Mouse (Mus musculus) embryonic facial prominence, embryonic 13.5 days (tissue): Measurements from ENCODE around the gene Gm44579. TPM values are rescaled to one million over a fixed set of nuclear protein-coding genes. Genes with fewer than 3 reads are reported as not detected.

Experiments
- ATAC-seq: fragments of 200-750 bp; cut with Nextera tagmentation; 2 replicates; pipeline ENCODE4 v1.8.0; 2017; ENCODE audit warnings: low read depth; ENCODE audit not compliant: insufficient number of reproducible peaks, insufficient read depth, low FRiP score, low TSS enrichment
- H3K27ac ChIP-seq: fragments of 300-500 bp; sonication (generic); 2 replicates; pipeline ENCODE4 v1.5.1; 2015; ENCODE audit warnings: moderate library complexity, mild to moderate bottlenecking, inconsistent platforms
- H3K27me3 ChIP-seq: fragments of 300-500 bp; sonication (generic); 2 replicates; pipeline ENCODE4 v1.6.1; 2015; ENCODE audit warnings: mild to moderate bottlenecking, inconsistent platforms
- H3K36me3 ChIP-seq: fragments of 300-500 bp; sonication (generic); 2 replicates; pipeline ENCODE4 v1.6.1; 2015; ENCODE audit warnings: mild to moderate bottlenecking, inconsistent platforms
- H3K4me1 ChIP-seq: fragments of 300-500 bp; sonication (generic); 2 replicates; pipeline ENCODE4 v1.6.1; 2015; ENCODE audit warnings: inconsistent platforms
- H3K4me2 ChIP-seq: fragments of 300-500 bp; sonication (generic); 2 replicates; pipeline ENCODE4 v1.6.1; 2015; ENCODE audit warnings: moderate library complexity, mild to moderate bottlenecking, inconsistent platforms
- H3K4me3 ChIP-seq: fragments of 300-500 bp; sonication (generic); 2 replicates; pipeline ENCODE4 v1.5.1; 2015; ENCODE audit warnings: mild to moderate bottlenecking, inconsistent platforms
- H3K9ac ChIP-seq: fragments of 300-500 bp; sonication (generic); 2 replicates; pipeline ENCODE4 v1.6.1; 2015; ENCODE audit warnings: mild to moderate bottlenecking, inconsistent platforms
- H3K9me3 ChIP-seq: fragments of 300-500 bp; sonication (generic); 2 replicates; pipeline ENCODE4 v1.6.1; 2016; ENCODE audit warnings: inconsistent platforms
- WGBS: fragments of 180-500 bp; shearing (Covaris S2); methylation state at CpG from one replicate; pipeline ENCODE4 v1.1.7; 2015; ENCODE audit warnings: mixed read lengths; 5-methylcytosine and 5-hydroxymethylcytosine counted together
- polyA plus RNA-seq: library from polyadenylated mRNA; unstranded; fragments of >200 nt; fragmentation: Nextera tagmentation; extraction: Ambion mirVana; gene quantifications from 2 replicates; pipeline ENCODE4 v1.2.1, GENCODE M21; 2015

Gm44579 gene
- not detected in 2 replicates for polyA plus RNA-seq

- H3K9ac ChIP-seq, result no peak within 1 kb of the TSS
- no peaks in the 10 kb centered on the region for H3K4me1 ChIP-seq
- H3K9me3 ChIP-seq, result no peaks in the 10 kb centered on the region
- no peaks in the 10 kb centered on the region for H3K36me3 ChIP-seq
- no peaks in the 10 kb centered on the region for H3K27me3 ChIP-seq
- no peak within 1 kb of the TSS for H3K27ac ChIP-seq
- H3K4me3 ChIP-seq, result no peak within 1 kb of the TSS
- H3K4me2 ChIP-seq, result no peak within 1 kb of the TSS
- ATAC-seq, result no peak
- WGBS, result 69% methylated on average over 4 of the region's 4 CpGs
Observed at GRCm38 (mm10) chr15:98220877-98221276, at the start of gene Gm44579, which contains the start of gene Olfr287. TSS of gene Gm44579 (minus strand) at chr15:98220977. TSS of gene Olfr287 (minus strand) at chr15:98221056.

- H3K9me3 ChIP-seq, result no peaks in the 10 kb centered on the region
- no peaks in the 10 kb centered on the region for H3K27me3 ChIP-seq
- no peaks in the 10 kb centered on the region for H3K4me1 ChIP-seq
- H3K36me3 ChIP-seq, result no peaks in the 10 kb centered on the region
- H3K9ac ChIP-seq, result no peak overlapping the region
- H3K4me3 ChIP-seq, result no peak overlapping the region
- H3K4me2 ChIP-seq, result no peak overlapping the region
- WGBS, result 80% methylated on average over 7 of the region's 7 CpGs
- H3K27ac ChIP-seq, result no peak overlapping the region
- no peak for ATAC-seq
Observed at GRCm38 (mm10) chr15:98257776-98258175, 37.0 kb upstream of the Gm44579 start.

- WGBS, result 86% methylated on average over 8 of the region's 8 CpGs
- Histone ChIP-seq H3K9ac (no peak within 1 kb of the TSS), H3K4me2 (no peak within 1 kb of the TSS), H3K4me1 (no peaks in the 10 kb centered on the region), H3K27ac (no peak within 1 kb of the TSS), H3K4me3 (no peak within 1 kb of the TSS), H3K27me3 (no peaks in the 10 kb centered on the region), H3K36me3 (no peaks in the 10 kb centered on the region), H3K9me3 (no peaks in the 10 kb centered on the region)
- no peak for ATAC-seq
Observed at GRCm38 (mm10) chr15:98257193-98257592, 36.4 kb upstream of the Gm44579 start, which contains the start of gene H1fnt. TSS of gene H1fnt (minus strand) at chr15:98257293.

- H3K4me2 ChIP-seq, result no peak overlapping the region
- no peaks in the 10 kb centered on the region for H3K36me3 ChIP-seq
- no peak overlapping the region for H3K4me3 ChIP-seq
- 95% methylated on average over 13 of the region's 13 CpGs for WGBS
- no peak for ATAC-seq
- H3K27ac ChIP-seq, result no peak overlapping the region
- no peak overlapping the region for H3K9ac ChIP-seq
- no peaks in the 10 kb centered on the region for H3K27me3 ChIP-seq
- H3K4me1 ChIP-seq, result no peaks in the 10 kb centered on the region
- H3K9me3 ChIP-seq, result no peaks in the 10 kb centered on the region
Observed at GRCm38 (mm10) chr15:98256271-98256670, 35.5 kb upstream of the Gm44579 start.

GRCm38 (mm10) chr15:98235442-98235841 lies 14.7 kb upstream of the Gm44579 start:
- no peak overlapping the region for H3K4me3 ChIP-seq
- no peaks in the 10 kb centered on the region for H3K36me3 ChIP-seq
- no peak for ATAC-seq
- WGBS, result 87% methylated on average over 4 of the region's 4 CpGs
- no peak overlapping the region for H3K27ac ChIP-seq
- H3K9me3 ChIP-seq, result no peaks in the 10 kb centered on the region
- H3K27me3 ChIP-seq, result peaks cover 4% of the 10 kb centered on the region
- H3K4me1 ChIP-seq, result no peaks in the 10 kb centered on the region
- H3K4me2 ChIP-seq, result no peak overlapping the region
- H3K9ac ChIP-seq, result no peak overlapping the region

- Histone ChIP-seq H3K4me1 (no peaks in the 10 kb centered on the region), H3K9ac (no peak within 1 kb of the TSS), H3K36me3 (no peaks in the 10 kb centered on the region), H3K4me2 (no peak within 1 kb of the TSS), H3K4me3 (no peak within 1 kb of the TSS), H3K9me3 (no peaks in the 10 kb centered on the region), H3K27ac (no peak within 1 kb of the TSS), H3K27me3 (peaks cover 4% of the 10 kb centered on the region)
- 89% methylated on average over 4 of the region's 4 CpGs for WGBS
- ATAC-seq, result no peak
Observed at GRCm38 (mm10) chr15:98234350-98234749, 13.6 kb upstream of the Gm44579 start, which contains the start of gene Olfr286. TSS of gene Olfr286 (minus strand) at chr15:98234450.

GRCm38 (mm10) chr15:98226096-98226495 lies 5.3 kb upstream of the Gm44579 start:
- no peaks in the 10 kb centered on the region for H3K4me1 ChIP-seq
- H3K4me2 ChIP-seq, result no peak overlapping the region
- 70% methylated on average over 7 of the region's 7 CpGs for WGBS
- no peak overlapping the region for H3K9ac ChIP-seq
- H3K9me3 ChIP-seq, result no peaks in the 10 kb centered on the region
- no peak for ATAC-seq
- H3K27me3 ChIP-seq, result no peaks in the 10 kb centered on the region
- no peak overlapping the region for H3K27ac ChIP-seq
- no peak overlapping the region for H3K4me3 ChIP-seq
- no peaks in the 10 kb centered on the region for H3K36me3 ChIP-seq

GRCm38 (mm10) chr15:98225610-98226009 lies 4.8 kb upstream of the Gm44579 start:
- Histone ChIP-seq H3K4me2 (no peak overlapping the region), H3K9me3 (no peaks in the 10 kb centered on the region), H3K4me3 (no peak overlapping the region), H3K4me1 (no peaks in the 10 kb centered on the region), H3K36me3 (no peaks in the 10 kb centered on the region), H3K27ac (no peak overlapping the region), H3K9ac (no peak overlapping the region), H3K27me3 (no peaks in the 10 kb centered on the region)
- no peak for ATAC-seq
- 38% methylated on average over 16 of the region's 16 CpGs for WGBS

GRCm38 (mm10) chr15:98222377-98222776 lies 1.6 kb upstream of the Gm44579 start:
- H3K9ac ChIP-seq, result no peak overlapping the region
- no peaks in the 10 kb centered on the region for H3K36me3 ChIP-seq
- no peak overlapping the region for H3K4me2 ChIP-seq
- no peaks in the 10 kb centered on the region for H3K4me1 ChIP-seq
- H3K27me3 ChIP-seq, result no peaks in the 10 kb centered on the region
- H3K9me3 ChIP-seq, result no peaks in the 10 kb centered on the region
- H3K4me3 ChIP-seq, result no peak overlapping the region
- ATAC-seq, result no peak
- H3K27ac ChIP-seq, result no peak overlapping the region

- Histone ChIP-seq H3K4me2 (no peak overlapping the region), H3K27me3 (no peaks in the 10 kb centered on the region), H3K27ac (no peak overlapping the region), H3K9me3 (no peaks in the 10 kb centered on the region), H3K36me3 (no peaks in the 10 kb centered on the region), H3K4me1 (no peaks in the 10 kb centered on the region), H3K9ac (no peak overlapping the region), H3K4me3 (no peak overlapping the region)
- ATAC-seq, result no peak
- 72% methylated on average over 5 of the region's 5 CpGs for WGBS
Observed at GRCm38 (mm10) chr15:98214130-98214529, 6.6 kb downstream of the Gm44579 start.

GRCm38 (mm10) chr15:98213336-98213870 lies 7.4 kb downstream of the Gm44579 start:
- Histone ChIP-seq H3K4me1 (no peaks in the 10 kb centered on the region), H3K9me3 (no peaks in the 10 kb centered on the region), H3K4me3 (no peak overlapping the region), H3K27ac (no peak overlapping the region), H3K27me3 (no peaks in the 10 kb centered on the region), H3K4me2 (no peak overlapping the region), H3K36me3 (no peaks in the 10 kb centered on the region), H3K9ac (no peak overlapping the region)
- no peak for ATAC-seq
- WGBS, result 80% methylated on average over 5 of the region's 5 CpGs

GRCm38 (mm10) chr15:98209676-98210075 lies 11.1 kb downstream of the Gm44579 start:
- Histone ChIP-seq H3K27me3 (no peaks in the 10 kb centered on the region), H3K9me3 (no peaks in the 10 kb centered on the region), H3K9ac (no peak overlapping the region), H3K4me1 (no peaks in the 10 kb centered on the region), H3K4me2 (no peak overlapping the region), H3K27ac (no peak overlapping the region), H3K36me3 (no peaks in the 10 kb centered on the region), H3K4me3 (no peak overlapping the region)
- ATAC-seq, result no peak
- WGBS, result 87% methylated on average over 7 of the region's 7 CpGs
